Mouse (Mus musculus): Measurements from ENCODE around the gene Ankrd2. TPM values are rescaled to one million over a fixed set of nuclear protein-coding genes. Genes with fewer than 3 reads are reported as not detected.

The Ankrd2 gene
- total RNA-seq, 2 experiments from 2014 or later, result 0.34 to 0.40 TPM

DNA sequence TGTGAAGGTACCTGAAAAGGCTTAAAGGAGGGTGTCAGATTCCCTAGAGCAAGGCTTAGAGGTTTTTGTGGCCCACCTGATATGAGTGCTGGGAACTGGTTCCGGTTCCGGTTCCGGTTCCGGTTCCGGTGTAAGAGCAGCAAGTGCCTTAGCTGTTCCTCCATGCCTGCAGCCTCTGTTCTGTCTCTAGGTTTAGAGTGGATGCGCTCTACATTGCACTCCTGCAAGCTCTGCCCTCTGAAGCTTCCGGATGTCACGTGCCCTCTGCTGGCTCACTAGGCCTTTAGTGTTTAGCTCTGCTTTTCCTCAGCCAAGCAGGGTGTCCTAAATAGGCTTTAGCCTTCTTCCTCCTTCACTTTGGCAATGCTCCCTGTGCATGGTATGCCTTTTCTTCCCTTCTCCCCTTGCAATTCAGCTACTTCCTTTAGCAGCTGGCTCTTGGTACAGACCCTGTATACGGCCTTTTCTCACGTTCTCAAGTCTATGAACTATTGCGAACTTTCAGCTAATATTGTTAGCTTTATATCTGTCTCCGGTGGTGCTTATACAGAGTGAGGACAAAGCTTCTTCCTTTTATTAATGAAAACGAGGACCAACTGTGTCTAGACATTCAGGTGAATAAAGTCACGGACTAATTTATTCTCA is 53.4 kb downstream of the Ankrd2 start:
- DNase-seq (ENCODE audit: low spot score in 2 of 2), result peak; percentile 40 to 52

GRCm38 (mm10) chr19:42089748-42090595 is 54.2 kb downstream of the Ankrd2 start, which contains the start of gene Pi4k2a:
Gene Pi4k2a, plus strand, starts transcription at chr19:42090470.
- peak; percentile 97 for DNase-seq (ENCODE audit: low spot score in 2 of 2)

DNA sequence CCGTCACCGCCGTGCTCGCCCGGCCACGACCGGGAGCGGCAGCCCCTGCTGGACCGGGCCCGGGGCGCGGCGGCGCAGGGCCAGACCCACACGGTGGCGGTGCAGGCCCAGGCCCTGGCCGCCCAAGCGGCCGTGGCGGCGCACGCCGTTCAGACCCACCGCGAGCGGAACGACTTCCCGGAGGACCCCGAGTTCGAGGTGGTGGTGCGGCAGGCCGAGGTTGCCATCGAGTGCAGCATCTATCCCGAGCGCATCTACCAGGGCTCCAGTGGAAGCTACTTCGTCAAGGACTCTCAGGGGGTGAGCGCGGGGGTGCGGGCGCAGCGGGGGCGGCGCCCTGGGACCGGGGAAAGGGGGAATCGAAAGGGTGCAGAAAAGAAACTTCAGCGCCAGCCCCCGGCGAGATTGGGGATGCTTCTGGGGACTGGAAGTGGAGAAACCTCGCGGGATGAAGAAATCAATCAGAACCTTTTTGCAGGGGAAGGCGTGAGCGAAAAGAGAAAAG is 54.9 kb downstream of the Ankrd2 start:
- no peak for DNase-seq (ENCODE audit: low spot score in 2 of 2)

Other genes with a start within 250 kb of the Ankrd2 start
- gene Arhgap19, start 234.0 kb upstream of the Ankrd2 start, total RNA-seq (2021), result 1 to 10 TPM; 3.6 to 4.4 TPM
- 10 to 100 TPM; 21.1 to 23.0 TPM for gene Frat1, start 206.0 kb upstream of the Ankrd2 start, total RNA-seq (2021)
- gene Frat2, start 187.9 kb upstream of the Ankrd2 start, total RNA-seq (2021), result 10 to 100 TPM; 19.1 to 19.4 TPM
- 10 to 100 TPM; 36.3 to 37.1 TPM for gene Rrp12, start 139.8 kb upstream of the Ankrd2 start, total RNA-seq (2021)
- gene Pgam1, start 124.1 kb upstream of the Ankrd2 start, total RNA-seq (2021), result 100 to 1,000 TPM; 451 to 486 TPM
- gene Exosc1, start 102.6 kb upstream of the Ankrd2 start, total RNA-seq (2021), result 10 to 100 TPM; 28.8 to 32.2 TPM
- 10 to 100 TPM; 60.2 to 67.4 TPM for gene Zdhhc16, start 102.5 kb upstream of the Ankrd2 start, total RNA-seq (2021)
- 10 to 100 TPM; 28.9 to 35.2 TPM for gene Mms19, start 54.8 kb upstream of the Ankrd2 start, total RNA-seq (2021)
- gene Ubtd1, start 54.2 kb upstream of the Ankrd2 start, total RNA-seq (2021), result 10 to 100 TPM; 15.8 to 18.9 TPM
- 1 to 10 TPM; 9.1 to 9.3 TPM for gene Hoga1, start 9.6 kb downstream of the Ankrd2 start, total RNA-seq (2021)
- gene 4933411K16Rik, start 16.2 kb downstream of the Ankrd2 start, total RNA-seq (2021), result 1 to 10 TPM in 1 of 2 experiments, under 1 TPM in 1; 0.71 to 1.4 TPM
- 10 to 100 TPM; 63.7 to 68.2 TPM for gene Morn4, start 50.4 kb downstream of the Ankrd2 start, total RNA-seq (2021)
- gene Pi4k2a, start 54.5 kb downstream of the Ankrd2 start, total RNA-seq (2021), result 10 to 100 TPM; 47.4 to 48.7 TPM
- gene Avpi1, start 93.1 kb downstream of the Ankrd2 start, total RNA-seq (2021), result 10 to 100 TPM; 15.8 to 18.0 TPM
- gene Marveld1, start 111.4 kb downstream of the Ankrd2 start, total RNA-seq (2021), result 10 to 100 TPM in 1 of 2 experiments, 1 to 10 TPM in 1; 9.9 to 12.9 TPM
- 100 to 1,000 TPM in 1 of 2 experiments, 10 to 100 TPM in 1; 86.9 to 124 TPM for gene Zfyve27, start 128.0 kb downstream of the Ankrd2 start, total RNA-seq (2021)
- under 1 TPM in 1 of 2 experiments, not detected in 1; 0.18 TPM for gene Sfrp5, start 166.3 kb downstream of the Ankrd2 start, total RNA-seq (2021)
- gene Golga7b, start 211.6 kb downstream of the Ankrd2 start, total RNA-seq (2021), result 10 to 100 TPM; 90.9 to 93.8 TPM